Mouse (Mus musculus) skeletal muscle tissue, adult 2 months (tissue): ENCODE results near the gene Uspl1.
A peak's percentile ranks its signal among the peaks of the same experiment; 100 is the strongest.

Experiments used
- DNase-seq: peaks from one replicate; pipeline ENCODE4 v3.0.0-alpha.2; 2012; ENCODE audit warnings: low read depth, low spot score

Uspl1 gene

DNA sequence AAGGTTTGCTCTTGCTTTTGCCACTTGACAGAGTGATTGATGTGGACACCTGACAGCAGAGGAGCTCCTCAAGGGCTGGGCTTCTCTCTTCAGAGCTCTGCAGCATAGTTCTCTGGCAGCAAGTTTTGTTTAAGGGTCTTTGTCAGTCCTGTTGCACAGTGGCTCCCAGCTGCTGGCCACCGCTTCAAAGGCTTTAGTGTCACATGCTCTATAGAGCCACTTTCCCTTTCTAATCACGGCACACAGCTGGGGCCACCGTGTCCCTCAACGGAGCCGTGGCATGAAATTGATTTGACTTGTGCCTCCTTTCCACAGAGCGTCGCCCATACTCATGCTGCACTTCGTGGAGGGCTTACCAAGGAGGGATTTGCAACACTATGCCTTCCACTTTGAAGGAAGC lies 25.2 kb downstream of the Uspl1 start:
- no peak for DNase-seq

DNA sequence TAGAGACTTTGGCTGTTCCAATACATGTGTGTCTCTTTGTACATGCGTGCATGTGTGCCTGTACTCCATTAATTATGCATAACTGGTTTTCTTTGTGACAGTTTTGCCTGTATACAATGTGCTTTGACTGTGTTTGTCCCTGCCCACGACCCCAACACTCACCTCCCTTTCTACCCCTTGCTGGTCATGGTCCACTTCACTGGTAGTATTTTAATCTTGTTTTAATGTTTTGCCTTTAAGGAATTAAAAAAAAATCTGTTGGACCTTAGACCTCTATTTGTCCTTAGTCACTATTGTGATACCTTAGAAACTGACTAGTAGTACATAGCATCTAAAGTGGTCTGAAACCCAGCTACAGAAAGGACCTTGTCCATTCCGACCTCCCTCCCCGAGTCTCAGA lies 26.9 kb downstream of the Uspl1 start:
- no peak for DNase-seq

GRCm38 (mm10) chr5:149212806-149213205 lies 28.7 kb downstream of the Uspl1 start:
- no peak for DNase-seq

GRCm38 (mm10) chr5:149215540-149215939 lies 31.4 kb downstream of the Uspl1 start:
- DNase-seq, result no peak

GRCm38 (mm10) chr5:149217524-149218357 lies 33.6 kb downstream of the Uspl1 start:
- no peak for DNase-seq

- no peak for DNase-seq
These were observed 35.3 kb downstream of the Uspl1 start for GRCm38 (mm10) chr5:149219493-149219892.

DNA sequence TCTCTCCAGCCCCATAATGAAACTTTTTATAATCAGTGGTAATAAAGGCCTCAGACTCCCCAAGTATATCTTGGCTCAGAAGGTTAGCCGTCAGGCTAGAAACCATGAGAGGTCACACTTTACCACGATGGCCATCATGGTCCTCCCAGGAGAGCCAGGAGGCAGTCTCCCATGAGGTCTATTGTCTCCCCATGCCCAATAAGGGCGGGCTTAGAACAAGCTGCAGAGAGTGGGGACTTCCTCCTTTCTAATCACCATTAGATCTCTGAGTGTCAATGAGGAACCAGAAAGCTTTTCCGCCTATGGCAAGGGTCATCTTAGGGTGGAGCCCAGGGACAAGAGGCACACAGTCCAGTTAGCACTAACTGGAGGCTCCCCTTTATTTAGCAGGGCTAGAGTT lies 37.2 kb downstream of the Uspl1 start:
- no peak for DNase-seq

DNA sequence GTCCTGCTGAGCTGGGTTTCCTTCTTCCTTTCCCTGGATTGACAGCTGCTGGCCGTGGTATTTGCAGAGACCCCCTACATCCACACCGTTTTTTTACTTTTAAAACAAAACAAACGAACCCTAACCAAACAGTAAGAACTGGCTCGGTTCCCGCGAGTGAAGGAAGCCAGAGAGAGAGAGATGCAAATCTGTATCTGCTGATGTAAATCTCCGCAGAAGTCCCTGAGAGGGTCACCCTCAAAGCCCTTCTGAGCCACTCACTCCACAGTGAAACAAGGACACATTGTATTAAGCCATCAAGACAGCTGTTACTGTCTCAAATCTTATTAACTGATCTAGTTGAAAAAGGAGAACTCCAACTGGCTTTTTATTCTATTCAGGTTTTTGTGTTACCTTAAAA lies 40.5 kb downstream of the Uspl1 start:
- no peak for DNase-seq

DNA sequence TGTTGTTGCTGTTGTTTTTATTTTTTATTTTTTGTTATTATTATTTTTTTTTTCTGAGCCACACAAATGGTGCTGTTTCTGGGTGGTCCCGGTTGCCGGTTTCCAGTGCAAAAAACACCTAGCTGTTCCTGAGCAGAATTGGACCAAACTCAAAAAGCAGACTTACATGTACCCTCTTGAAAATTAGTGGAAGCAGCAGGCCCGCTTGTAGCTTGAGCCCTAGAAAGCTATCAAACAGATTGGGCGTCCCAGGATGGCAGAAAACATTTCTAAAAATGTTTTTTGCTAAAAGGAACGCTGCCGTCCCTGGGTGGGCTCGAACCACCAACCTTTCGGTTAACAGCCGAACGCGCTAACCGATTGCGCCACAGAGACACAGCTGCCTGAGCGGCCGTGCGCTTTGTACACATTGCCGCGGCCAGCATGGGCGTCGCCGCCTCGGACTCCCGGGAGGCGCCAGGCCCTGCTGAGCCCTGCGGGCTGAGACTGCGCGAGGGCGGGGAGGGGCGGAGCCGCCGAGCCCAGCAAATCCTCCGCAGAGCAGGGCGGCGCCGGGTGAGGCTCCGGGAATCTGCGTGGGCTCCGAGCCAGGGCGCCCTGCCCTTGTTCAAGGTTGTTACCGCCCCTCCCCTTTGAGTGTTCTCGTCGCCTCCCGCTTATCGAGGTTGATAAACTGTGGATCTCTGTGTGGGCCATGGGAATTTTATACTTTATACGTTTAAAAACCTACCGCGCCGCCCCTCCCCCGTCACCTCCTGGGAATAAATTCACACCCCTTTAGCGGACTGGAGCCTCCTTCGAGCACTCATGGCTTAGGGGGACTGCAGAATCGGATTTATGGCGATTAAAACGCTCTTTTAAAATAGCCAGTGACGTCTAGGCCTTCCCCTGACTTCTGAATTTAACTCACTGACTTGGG lies 44.8 kb downstream of the Uspl1 start:
- DNase-seq, result peak; percentile 99

DNA sequence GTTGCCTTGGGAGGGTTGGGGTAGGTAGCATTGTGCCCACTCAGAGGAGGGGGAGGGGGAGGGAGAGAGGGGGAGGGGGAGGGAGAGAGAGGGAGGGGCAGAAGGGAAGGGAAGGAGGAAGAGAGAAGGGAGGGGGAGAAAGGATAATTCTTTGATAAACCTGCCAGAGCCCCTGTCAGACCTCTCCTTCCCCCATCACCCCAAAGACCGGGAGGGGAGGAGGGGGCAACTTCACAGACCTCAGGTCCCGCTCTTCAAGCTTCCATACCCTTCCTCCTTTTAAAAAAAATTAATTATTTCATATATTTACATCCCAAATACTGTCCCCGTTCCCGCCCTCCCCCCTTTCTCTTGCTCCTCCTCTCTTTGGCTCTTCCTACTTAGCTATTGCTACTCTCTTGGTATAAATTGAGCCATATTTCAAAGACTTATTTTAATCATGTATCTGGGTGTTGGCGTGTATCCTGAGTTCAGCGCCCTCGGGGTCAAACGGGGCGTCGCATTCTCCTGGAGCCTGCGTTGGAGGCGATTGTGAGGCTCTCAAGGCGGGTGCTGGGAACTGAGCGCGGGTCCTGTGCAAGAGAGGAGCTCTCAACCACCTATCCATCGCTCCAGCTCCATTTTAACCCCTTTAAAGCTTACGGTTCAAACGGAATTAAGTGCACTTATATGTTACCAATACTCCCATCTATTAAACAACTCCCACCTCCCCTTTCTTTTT lies 45.6 kb downstream of the Uspl1 start:
- DNase-seq, result no peak

DNA sequence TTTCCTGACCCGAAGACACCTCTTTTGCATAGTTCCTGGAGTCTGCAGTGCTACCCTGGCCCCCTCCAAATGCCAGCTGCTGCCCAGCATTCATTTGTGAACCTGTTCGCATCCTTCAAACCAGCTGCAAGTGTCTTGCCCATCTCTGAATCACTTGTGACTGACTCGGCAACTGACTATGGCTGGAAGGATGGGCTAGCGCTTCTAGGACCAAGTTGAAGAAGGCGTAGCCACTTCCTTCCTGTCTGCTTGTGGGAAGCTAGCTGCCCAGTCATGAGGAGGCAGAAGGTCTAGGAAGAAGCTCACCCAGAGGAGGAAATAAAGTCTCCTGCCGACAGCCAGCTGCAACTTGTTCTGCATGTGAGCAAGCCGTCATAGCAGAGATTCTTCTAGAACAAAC lies 50.9 kb downstream of the Uspl1 start:
- peak; percentile 41 for DNase-seq

GRCm38 (mm10) chr5:149237221-149237950 lies 53.2 kb downstream of the Uspl1 start:
- DNase-seq, result peak; percentile 88

GRCm38 (mm10) chr5:149242467-149242866 lies 58.3 kb downstream of the Uspl1 start:
- no peak for DNase-seq

DNA sequence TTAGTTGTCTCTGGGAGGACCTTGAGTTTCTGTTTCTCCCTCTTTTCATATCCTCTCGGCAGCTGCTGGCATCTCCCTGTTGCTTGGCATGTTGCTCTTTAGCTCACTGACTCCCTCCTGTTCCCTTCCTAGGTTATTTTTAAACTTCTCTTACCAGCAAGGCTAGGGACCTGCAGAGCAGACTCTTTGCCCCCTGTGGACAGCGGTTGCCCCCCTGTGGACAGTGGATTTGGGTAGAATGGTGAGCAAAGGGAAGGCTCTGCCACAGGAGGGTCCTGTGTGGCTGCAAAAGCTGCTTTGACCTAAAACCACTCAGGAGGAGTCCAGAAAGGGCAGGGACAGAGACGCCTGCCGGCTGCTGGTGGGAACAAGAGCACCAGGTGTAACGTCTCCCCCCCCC lies 58.9 kb downstream of the Uspl1 start:
- DNase-seq, result peak; percentile 63

- DNase-seq, result no peak
These were observed 61.3 kb downstream of the Uspl1 start for GRCm38 (mm10) chr5:149245391-149245964.

- peak; percentile 69 for DNase-seq
These were observed 61.9 kb downstream of the Uspl1 start for GRCm38 (mm10) chr5:149245965-149246470.

GRCm38 (mm10) chr5:149247047-149247904 lies 63.1 kb downstream of the Uspl1 start:
- no peak for DNase-seq

DNA sequence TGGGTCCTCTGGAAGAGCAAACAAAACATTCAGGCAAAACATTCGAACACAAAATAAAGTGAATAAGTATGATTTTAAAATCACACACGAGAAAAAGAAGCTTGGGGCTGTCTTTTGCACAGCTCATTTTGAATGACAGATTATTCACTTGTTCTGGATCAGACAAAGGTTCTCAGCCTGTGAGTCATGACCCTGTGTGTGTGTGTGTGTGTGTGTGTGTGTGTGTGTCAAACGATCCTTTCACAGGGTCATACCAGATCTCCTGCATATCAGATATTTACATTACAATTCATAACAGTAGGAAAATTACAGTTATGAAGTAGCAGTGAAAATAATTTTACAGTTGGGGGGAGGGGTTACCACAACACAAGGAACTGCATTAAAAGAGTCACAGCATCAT lies 68.2 kb downstream of the Uspl1 start:
- no peak for DNase-seq

- no peak for DNase-seq
These were observed 69.3 kb downstream of the Uspl1 start for GRCm38 (mm10) chr5:149253491-149253890.

GRCm38 (mm10) chr5:149255522-149255921 lies 71.4 kb downstream of the Uspl1 start:
- no peak for DNase-seq
